Mouse (Mus musculus) MEL (cell line): ENCODE results near the gene Ino80. TPM values are rescaled to one million over a fixed set of nuclear protein-coding genes. Genes with fewer than 3 reads are reported as not detected.

Experiments
- DNase-seq: peaks from one replicate; pipeline ENCODE4 v3.0.0; 2011; ENCODE audit warnings: low read depth, low spot score
- H3K27ac ChIP-seq: 2 replicates; pipeline ENCODE4 v1.5.1; 2012; ENCODE audit warnings: low read depth, mild to moderate bottlenecking, control low read depth, low read length, moderate library complexity; ENCODE audit not compliant: control insufficient read depth
- H3K27me3 ChIP-seq, 2 experiments: fragments of 150-350 bp in 1 of 2; sonication (generic) in 1 of 2; 2 replicates each; pipeline ENCODE4 v1.6.1; 2012; ENCODE audit warnings: low read length in 2 of 2, mild to moderate bottlenecking in 2 of 2, improper control_type of control experiment in 1 of 2, moderate library complexity in 1 of 2; ENCODE audit not compliant: insufficient read depth in 2 of 2, control insufficient read depth in 1 of 2
- H3K36me3 ChIP-seq, 2 experiments: 2 replicates each; pipeline ENCODE4 v1.6.1; 2012 to 2014; ENCODE audit warnings: low read length in 2 of 2, improper control_type of control experiment in 1 of 2, inconsistent platforms in 1 of 2, mild to moderate bottlenecking in 1 of 2; ENCODE audit not compliant: insufficient read depth in 2 of 2, control insufficient read depth in 1 of 2
- H3K4me1 ChIP-seq, 2 experiments: fragments of 150-350 bp in 1 of 2; sonication (generic) in 1 of 2; 2 replicates each; pipeline ENCODE4 v1.6.1; 2012; ENCODE audit warnings: low read length in 2 of 2, improper control_type of control experiment in 1 of 2, mild to moderate bottlenecking in 1 of 2; ENCODE audit not compliant: insufficient read depth in 2 of 2, control insufficient read depth in 1 of 2
- H3K4me3 ChIP-seq, 2 experiments: fragments of 150-350 bp in 1 of 2; sonication (generic) in 1 of 2; 2 replicates each; pipeline ENCODE4 v1.5.1; 2012; ENCODE audit warnings: low read depth in 2 of 2, low read length in 2 of 2, mild to moderate bottlenecking in 2 of 2, moderate library complexity in 2 of 2, control low read depth in 1 of 2, improper control_type of control experiment in 1 of 2; ENCODE audit not compliant: control insufficient read depth in 1 of 2, insufficient read depth in 1 of 2
- H3K79me2 ChIP-seq: 2 replicates; pipeline ENCODE4 v1.6.1; 2012; ENCODE audit warnings: mild to moderate bottlenecking, low read length, moderate library complexity; ENCODE audit not compliant: control insufficient read depth, poor library complexity, insufficient read depth
- H3K9ac ChIP-seq: 2 replicates; pipeline ENCODE4 v1.6.1; 2012; ENCODE audit warnings: low read depth, mild to moderate bottlenecking, control low read depth, low read length, moderate library complexity; ENCODE audit not compliant: control insufficient read depth, poor library complexity, severe bottlenecking
- H3K9me3 ChIP-seq: fragments of 150-350 bp; sonication (generic); replicated peaks from 2 replicates; pipeline ENCODE4 v1.6.1; 2012; ENCODE audit warnings: mild to moderate bottlenecking, low read length, improper control_type of control experiment, moderate library complexity; ENCODE audit not compliant: insufficient read depth
- BHLHE40 ChIP-seq: IDR thresholded peaks from 2 replicates; pipeline ENCODE4 v1.6.1; 2012; ENCODE audit warnings: low read depth, mild to moderate bottlenecking, inconsistent platforms, low read length, improper control_type of control experiment, borderline replicate concordance
- CHD2 ChIP-seq: IDR thresholded peaks from 2 replicates; pipeline ENCODE4 v1.6.1; 2011; ENCODE audit warnings: low read length, improper control_type of control experiment
- CTCF ChIP-seq, 3 experiments: IDR thresholded peaks in 2 of 3; conservative IDR thresholded peaks in 1 of 3; 2 replicates each; pipeline ENCODE4 v1.5.1; 2011 to 2012; ENCODE audit warnings: low read length in 3 of 3, low read depth in 2 of 3, mild to moderate bottlenecking in 2 of 3, improper control_type of control experiment in 1 of 3, inconsistent platforms in 1 of 3, mixed read lengths in 1 of 3, moderate library complexity in 1 of 3; ENCODE audit not compliant: control insufficient read depth in 1 of 3, insufficient read depth in 1 of 3, poor library complexity in 1 of 3, severe bottlenecking in 1 of 3
- EP300 ChIP-seq, 2 experiments: IDR thresholded peaks; 2 replicates each; pipeline ENCODE4 v1.6.1; 2011; ENCODE audit warnings: improper control_type of control experiment in 2 of 2, low read length in 2 of 2, low read depth in 1 of 2, mild to moderate bottlenecking in 1 of 2
- ETS1 ChIP-seq: IDR thresholded peaks from 2 replicates; pipeline ENCODE4 v1.6.1; 2012; ENCODE audit warnings: low read depth, mild to moderate bottlenecking, inconsistent platforms, low read length, improper control_type of control experiment, moderate library complexity
- GABPA ChIP-seq: IDR thresholded peaks from 2 replicates; pipeline ENCODE4 v1.6.1; 2012; ENCODE audit warnings: low read depth, mild to moderate bottlenecking, inconsistent platforms, low read length, improper control_type of control experiment, moderate library complexity
- GATA1 ChIP-seq: IDR thresholded peaks from 2 replicates; pipeline ENCODE4 v1.6.1; 2011; ENCODE audit warnings: low read depth, low read length, improper control_type of control experiment
- HCFC1 ChIP-seq: IDR thresholded peaks from 2 replicates; pipeline ENCODE4 v1.6.1; 2012; ENCODE audit warnings: low read depth, mild to moderate bottlenecking, inconsistent platforms, low read length, improper control_type of control experiment, moderate library complexity
- JUND ChIP-seq: IDR thresholded peaks from 2 replicates; pipeline ENCODE4 v1.6.1; 2011; ENCODE audit warnings: low read depth, mild to moderate bottlenecking, improper control_type of control experiment, low read length
- NRF1 ChIP-seq: IDR thresholded peaks from 2 replicates; pipeline ENCODE4 v1.6.1; 2014; ENCODE audit warnings: low read depth, mild to moderate bottlenecking, inconsistent platforms, low read length, improper control_type of control experiment, moderate library complexity; ENCODE audit not compliant: poor library complexity, insufficient read depth, severe bottlenecking
- POLR2AphosphoS5 ChIP-seq: IDR thresholded peaks from 2 replicates; pipeline ENCODE4 v1.6.1; 2012; ENCODE audit warnings: low read depth, borderline replicate concordance, mild to moderate bottlenecking, inconsistent platforms, low read length, moderate library complexity, mixed read lengths
- RAD21 ChIP-seq: IDR thresholded peaks from 2 replicates; pipeline ENCODE4 v1.6.1; 2011; ENCODE audit warnings: mild to moderate bottlenecking, low read depth, low read length, improper control_type of control experiment
- RCOR1 ChIP-seq: IDR thresholded peaks from 2 replicates; pipeline ENCODE4 v1.6.1; 2012; ENCODE audit warnings: low read depth, mild to moderate bottlenecking, inconsistent platforms, low read length, improper control_type of control experiment
- SMC3 ChIP-seq: IDR thresholded peaks from 2 replicates; pipeline ENCODE4 v1.6.1; 2011; ENCODE audit warnings: low read depth, low read length, improper control_type of control experiment
- TAL1 ChIP-seq: IDR thresholded peaks from 2 replicates; pipeline ENCODE4 v1.6.1; 2012; ENCODE audit warnings: mild to moderate bottlenecking, inconsistent platforms, low read length, moderate library complexity, mixed read lengths
- TBP ChIP-seq: IDR thresholded peaks from 2 replicates; pipeline ENCODE4 v1.8.0; 2011; ENCODE audit warnings: low read depth, low read length, improper control_type of control experiment
- TCF12 ChIP-seq: IDR thresholded peaks from 2 replicates; pipeline ENCODE4 v1.6.1; 2014; ENCODE audit warnings: low read depth, mild to moderate bottlenecking, inconsistent platforms, low read length, improper control_type of control experiment, moderate library complexity
- UBTF ChIP-seq: IDR thresholded peaks from 2 replicates; pipeline ENCODE4 v1.6.1; 2012; ENCODE audit warnings: low read depth, mild to moderate bottlenecking, inconsistent platforms, low read length, improper control_type of control experiment, moderate library complexity, borderline replicate concordance; ENCODE audit not compliant: insufficient read depth
- ZC3H11A ChIP-seq: IDR thresholded peaks from 2 replicates; pipeline ENCODE4 v1.6.1; 2012; ENCODE audit warnings: low read depth, mild to moderate bottlenecking, inconsistent platforms, low read length, improper control_type of control experiment
- ZKSCAN1 ChIP-seq: IDR thresholded peaks from 2 replicates; pipeline ENCODE4 v1.6.1; 2012; ENCODE audit warnings: low read depth, mild to moderate bottlenecking, inconsistent platforms, low read length, improper control_type of control experiment, moderate library complexity
- ZNF384 ChIP-seq: IDR thresholded peaks from 2 replicates; pipeline ENCODE4 v1.6.1; 2012; ENCODE audit warnings: low read depth, mild to moderate bottlenecking, inconsistent platforms, low read length, improper control_type of control experiment
- polyA plus RNA-seq, 2 experiments: library from polyadenylated mRNA; stranded (reverse) in 1 of 2; unstranded in 1 of 2; fragments of >175 nt in 1 of 2; fragments of >200 nt in 1 of 2; gene quantifications; 2 replicates each; pipeline versions ENCODE4 v1.2.1 to v1.2.4; 2012; ENCODE audit warnings: low replicate concordance in 2 of 2, low read depth in 1 of 2; ENCODE audit not compliant: insufficient read length in 2 of 2, insufficient read depth in 1 of 2, missing spikeins in 1 of 2
- total RNA-seq: library from RNA; depleted of rRNA; stranded (reverse); fragments of 300-350 nt; gene quantifications from 2 replicates; pipeline ENCODE4 v1.2.3, GENCODE M21; 2012

The Ino80 gene
- total and polyA plus RNA-seq, 3 experiments: 13.9 to 37.9 (median 23.1) TPM

- Histone ChIP-seq H3K4me1 (peaks cover 2 to 3% of the 10 kb centered on the region in 2 experiments; a peak in 2 of 4 replicates), H3K9me3 (no peaks in the 10 kb centered on the region), H3K27ac (no peak overlapping the region), H3K79me2 (peaks cover 21% of the 10 kb centered on the region), H3K9ac (no peak overlapping the region), H3K27me3 (no peaks in the 10 kb centered on the region), H3K4me3 (no peak overlapping the region), H3K36me3 (peaks cover 5 to 7% of the 10 kb centered on the region in 2 experiments)
- DNase-seq: no peak
- TF ChIP-seq ZKSCAN1 (no peak), NRF1 (no peak), TAL1 (no peak), HCFC1 (no peak), RAD21 (no peak), CHD2 (no peak), JUND (no peak), ZNF384 (no peak), GABPA (no peak), EP300 (IDR thresholded peaks at IDR 0.05; ENCODE audit: low read depth in 1 of 2, low read length in 2 of 2) (no peak), CTCF (IDR thresholded peaks at IDR 0.05 in 2 of 3, conservative IDR thresholded peaks at IDR 0.05 in 1 of 3; ENCODE audit: control insufficient read depth in 1 of 3, insufficient read depth in 1 of 3, low read depth in 2 of 3, low read length in 3 of 3, poor library complexity in 1 of 3, severe bottlenecking in 1 of 3) (no peak), POLR2AphosphoS5 (no peak), ZC3H11A (no peak), RCOR1 (no peak), UBTF (no peak), BHLHE40 (no peak), TCF12 (no peak), ETS1 (no peak)
Measured at GRCm38 (mm10) chr2:119463114-119463775, 14.2 kb downstream of the Ino80 start.

DNA sequence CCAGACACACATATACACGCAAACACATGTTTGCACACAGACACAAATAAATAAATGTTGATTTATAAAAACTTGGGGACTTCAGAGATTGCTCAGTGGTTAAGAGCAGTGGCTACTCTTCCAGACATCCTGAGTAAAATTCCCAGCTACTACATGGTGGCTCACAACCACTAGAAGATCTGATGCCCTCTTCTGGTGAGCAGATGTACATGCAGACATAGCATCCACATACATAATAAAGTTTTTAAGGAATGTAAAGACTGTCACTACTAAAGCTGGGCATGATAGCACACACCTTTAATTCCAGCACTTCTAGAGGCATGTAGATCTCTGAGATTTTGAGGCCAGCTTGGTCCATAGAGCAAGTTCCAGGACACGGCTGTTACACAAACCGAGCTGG is 16.5 kb downstream of the Ino80 start:
- H3K4me1 ChIP-seq: no peaks in the 10 kb centered on the region
- peak; percentile 30 for DNase-seq
- peaks cover 19% of the 10 kb centered on the region for H3K79me2 ChIP-seq
- TF ChIP-seq BHLHE40 (no peak), SMC3 (peak; percentile 20; the same call in 1 of the 2 replicates), CTCF (IDR thresholded peaks at IDR 0.05 in 2 of 3, conservative IDR thresholded peaks at IDR 0.05 in 1 of 3; ENCODE audit: control insufficient read depth in 1 of 3, insufficient read depth in 1 of 3, low read depth in 2 of 3, low read length in 3 of 3, poor library complexity in 1 of 3, severe bottlenecking in 1 of 3) (peak in 2 of 3 experiments; percentile 46 to 68; a peak in 4 of 6 replicates), TBP (no peak), GATA1 (no peak)
- peaks cover 0 to 12% of the 10 kb centered on the region in 2 experiments; a peak in 2 of 4 replicates for H3K36me3 ChIP-seq
- no peaks in the 10 kb centered on the region for H3K27me3 ChIP-seq
- no peak overlapping the region for H3K9ac ChIP-seq
- no peaks in the 10 kb centered on the region for H3K9me3 ChIP-seq
- H3K4me3 ChIP-seq: no peak overlapping the region
- no peak overlapping the region for H3K27ac ChIP-seq
